Mouse (Mus musculus): Measurements from ENCODE around the gene Snrpb2.

The Snrpb2 gene

GRCm38 (mm10) chr2:143093726-143094125 is 30.9 kb downstream of the Snrpb2 start:
- DNase-seq (ENCODE audit: low read depth in 1 of 2, low spot score in 2 of 2), result no peak

GRCm38 (mm10) chr2:143094761-143095160 is 31.9 kb downstream of the Snrpb2 start:
- DNase-seq (ENCODE audit: low read depth in 1 of 2, low spot score in 2 of 2), result no peak

DNA sequence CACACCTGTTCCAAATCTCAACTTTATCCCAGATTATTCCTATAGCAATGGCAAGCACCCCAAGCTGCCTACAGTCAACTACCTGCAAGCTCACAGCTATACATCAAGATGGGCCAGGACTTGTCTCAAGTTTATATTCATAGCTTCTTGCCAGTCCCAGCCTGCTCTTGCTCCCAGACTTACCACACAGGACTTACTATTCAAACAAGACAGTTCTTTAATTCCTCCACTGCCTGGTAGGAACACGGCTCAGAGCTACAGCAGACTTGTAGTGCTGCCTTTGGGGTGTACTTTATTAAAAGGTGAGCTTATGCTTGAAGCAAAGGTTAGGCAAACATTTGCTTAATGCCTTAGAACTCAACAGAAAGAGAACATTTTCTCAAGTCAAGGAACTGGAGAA is 34.3 kb downstream of the Snrpb2 start:
- no peak for DNase-seq (ENCODE audit: low read depth in 1 of 2, low spot score in 2 of 2)

DNA sequence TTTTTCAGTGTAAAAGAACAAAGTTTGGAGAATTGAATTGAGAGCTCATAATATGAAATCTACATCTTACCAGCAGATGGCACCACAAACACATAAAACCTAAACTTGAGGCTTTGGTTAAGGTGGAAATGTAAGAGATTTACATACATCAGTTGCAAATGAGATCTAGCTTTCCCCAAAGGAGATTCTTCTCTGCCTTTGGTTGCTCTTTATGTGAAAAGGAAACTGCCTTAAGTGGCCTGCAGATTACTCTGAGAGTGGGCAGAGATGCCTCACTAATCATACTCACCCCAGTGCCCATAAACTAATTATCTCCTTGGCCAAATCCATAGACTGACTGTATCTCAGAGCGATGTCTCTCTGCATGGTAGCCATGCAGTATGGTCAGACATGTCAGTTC is 51.0 kb downstream of the Snrpb2 start:
- DNase-seq (ENCODE audit: low read depth in 1 of 2, low spot score in 2 of 2), result no peak

DNA sequence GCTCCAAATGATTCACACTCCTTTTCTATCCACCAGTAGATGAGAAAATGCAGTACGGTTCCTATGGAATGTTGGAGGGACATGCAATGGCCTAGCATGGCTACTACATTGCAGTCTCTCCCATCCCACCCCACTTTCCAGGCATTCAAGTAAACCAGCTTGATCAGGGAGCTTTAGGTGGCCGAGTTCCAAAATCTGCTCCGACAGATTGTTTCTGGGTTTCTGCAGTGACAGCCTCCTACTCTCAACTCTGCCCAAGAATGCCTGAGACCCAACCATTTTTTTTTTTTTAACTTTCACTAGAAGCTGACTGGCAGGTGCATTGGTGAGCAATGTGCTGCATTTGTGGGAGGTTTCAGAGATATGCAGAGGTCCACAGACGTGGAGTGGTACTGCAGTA is 51.9 kb downstream of the Snrpb2 start:
- DNase-seq (ENCODE audit: low read depth in 1 of 2, low spot score in 2 of 2), result no peak

GRCm38 (mm10) chr2:143117453-143117852 is 54.6 kb downstream of the Snrpb2 start:
- DNase-seq (ENCODE audit: low read depth in 1 of 2, low spot score in 2 of 2), result no peak

DNA sequence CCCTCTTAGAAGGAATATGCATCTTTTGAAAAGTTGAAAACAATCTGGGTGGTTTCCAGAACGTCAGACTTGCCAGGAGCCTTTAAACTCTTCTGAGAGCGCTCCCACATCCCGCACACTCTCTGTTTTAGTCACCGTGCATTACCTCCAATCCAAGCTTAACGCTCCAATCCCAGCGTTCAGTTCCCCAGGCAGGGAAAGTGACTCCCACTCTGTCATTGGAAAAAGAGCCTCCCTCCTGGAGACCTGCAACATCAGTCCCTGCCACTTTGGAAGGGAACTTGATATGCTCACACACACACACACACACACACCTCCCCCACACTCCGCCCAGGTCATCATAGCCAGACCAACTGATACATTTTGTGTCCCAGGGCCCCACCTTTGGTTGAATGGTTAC is 55.4 kb downstream of the Snrpb2 start:
- no peak for DNase-seq (ENCODE audit: low read depth in 1 of 2, low spot score in 2 of 2)
